Mouse (Mus musculus): Measurements from ENCODE around the gene Kdm2b.

- TF ChIP-seq CTCF (IDR thresholded peaks at IDR 0.05; ENCODE audit: borderline replicate concordance, extremely low read depth, insufficient read depth, insufficient read length), result no peak
- no peak for TF ChIP-seq POLR2A (IDR thresholded peaks at IDR 0.05; ENCODE audit: borderline replicate concordance, extremely low read depth, insufficient read depth, insufficient read length, poor library complexity, severe bottlenecking)
Measured at GRCm38 (mm10) chr5:122907182-122907581, 82.4 kb downstream of the Kdm2b start.
